Mouse (Mus musculus) spleen, postnatal 36 days (tissue): Measurements from ENCODE around the gene Uchl3.
A peak's percentile ranks its signal among the peaks of the same experiment; 100 is the strongest.

Experiments
- DNase-seq, 2 experiments: peaks; one replicate each; pipeline ENCODE4 v3.0.0; 2022; ENCODE audit warnings: low spot score in 2 of 2, mixed read lengths in 1 of 2

Uchl3 gene

DNA sequence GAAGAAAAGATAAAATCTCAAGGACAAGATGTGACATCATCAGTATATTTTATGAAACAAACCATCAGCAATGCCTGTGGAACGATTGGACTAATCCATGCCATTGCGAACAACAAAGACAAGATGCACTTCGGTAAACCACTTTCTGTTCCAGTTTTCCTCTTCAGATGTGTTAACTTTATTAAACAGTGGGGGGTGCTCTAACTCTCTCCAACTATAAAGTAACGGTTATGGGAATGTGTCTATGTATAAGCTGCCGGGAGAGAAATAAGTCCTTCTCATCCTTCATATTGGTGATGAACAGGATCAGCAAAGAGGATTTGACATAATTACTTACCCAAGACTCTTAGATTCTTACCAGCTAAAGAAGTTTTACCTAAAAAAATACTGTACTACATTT is 12.8 kb downstream of the Uchl3 start:
- DNase-seq: no peak

DNA sequence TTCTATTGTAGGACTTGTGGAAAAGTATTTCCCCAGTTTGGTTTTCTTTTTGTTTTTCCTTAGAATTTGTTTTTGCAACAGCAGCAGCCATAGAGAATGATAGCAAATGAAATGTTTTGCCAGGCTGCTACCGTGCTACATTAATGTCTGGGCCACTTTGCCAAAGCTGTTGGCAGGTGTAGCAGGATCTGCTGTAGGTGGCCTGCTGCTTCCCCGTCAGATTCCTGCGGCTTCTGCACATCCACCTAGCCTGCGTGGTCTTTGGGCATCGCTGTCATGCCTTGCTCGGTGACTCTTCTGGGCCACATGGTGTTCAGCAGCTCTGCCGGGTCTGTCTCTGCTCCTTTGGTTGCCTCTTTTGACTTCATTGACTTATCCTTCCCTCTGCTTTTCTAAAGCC is 14.9 kb downstream of the Uchl3 start:
- no peak for DNase-seq

- DNase-seq: peak; percentile 50 to 62
Measured at GRCm38 (mm10) chr14:101672226-101672625, 18.5 kb downstream of the Uchl3 start.

DNA sequence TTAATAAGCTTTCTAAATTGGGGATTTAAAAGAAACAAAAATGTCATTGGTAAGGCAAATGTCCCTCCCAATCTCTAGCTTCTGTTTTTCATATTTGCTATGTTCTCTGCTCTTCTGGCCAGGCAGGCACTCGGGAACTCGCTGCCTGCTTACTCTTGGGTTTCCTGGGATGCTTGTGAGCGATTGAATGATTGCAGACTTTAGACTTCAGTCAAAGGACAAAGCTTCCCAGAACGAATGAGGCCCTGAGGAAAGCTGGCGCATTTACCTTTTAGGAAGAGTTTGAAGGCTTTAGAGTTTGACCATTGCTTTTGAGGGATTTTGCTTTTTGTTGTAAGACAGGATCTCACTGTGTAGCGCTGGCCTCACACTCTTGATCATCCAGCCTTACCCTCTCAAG is 33.9 kb downstream of the Uchl3 start:
- no peak for DNase-seq

DNA sequence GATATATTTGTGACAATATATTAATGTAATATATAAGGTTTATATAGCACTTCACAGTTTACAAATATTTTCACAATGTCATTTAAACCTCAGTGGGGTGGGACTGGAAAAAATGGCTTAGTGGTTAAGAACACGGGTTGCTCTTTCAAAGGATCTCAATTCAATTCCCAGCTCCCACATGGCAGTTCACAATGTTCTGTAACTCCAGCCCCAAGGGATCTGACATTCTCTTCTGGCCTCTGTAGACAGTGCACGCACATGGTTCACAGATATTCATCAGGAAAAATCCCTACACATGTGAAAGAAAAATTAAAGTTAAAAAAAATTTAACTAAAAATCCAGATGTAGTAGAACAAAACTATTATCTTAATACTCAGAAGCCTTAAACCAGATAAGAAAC is 34.6 kb downstream of the Uchl3 start:
- DNase-seq: no peak

DNA sequence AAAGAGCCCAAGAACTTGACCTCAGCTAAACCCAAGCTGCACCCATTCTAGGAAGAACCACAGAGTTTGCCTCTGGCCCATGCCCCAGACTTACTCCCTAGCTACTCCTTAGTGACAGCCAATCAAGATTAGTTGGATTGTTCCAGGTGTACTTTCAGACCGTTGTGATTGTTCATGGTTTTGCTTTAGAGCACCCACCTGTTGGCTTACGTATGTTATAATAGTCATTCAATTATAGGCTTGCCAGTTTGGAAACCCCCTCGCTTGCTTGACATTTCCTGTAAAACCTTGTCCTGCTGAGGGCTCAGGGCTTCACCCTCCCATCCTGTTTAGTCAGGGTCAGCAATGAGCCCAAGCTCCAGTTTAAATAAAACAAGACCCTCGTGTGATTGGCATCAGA is 50.7 kb downstream of the Uchl3 start:
- peak; percentile 1 to 13 for DNase-seq

GRCm38 (mm10) chr14:101707088-101707487 is 53.3 kb downstream of the Uchl3 start:
- DNase-seq: no peak

GRCm38 (mm10) chr14:101714414-101714813 is 60.6 kb downstream of the Uchl3 start:
- no peak for DNase-seq

DNA sequence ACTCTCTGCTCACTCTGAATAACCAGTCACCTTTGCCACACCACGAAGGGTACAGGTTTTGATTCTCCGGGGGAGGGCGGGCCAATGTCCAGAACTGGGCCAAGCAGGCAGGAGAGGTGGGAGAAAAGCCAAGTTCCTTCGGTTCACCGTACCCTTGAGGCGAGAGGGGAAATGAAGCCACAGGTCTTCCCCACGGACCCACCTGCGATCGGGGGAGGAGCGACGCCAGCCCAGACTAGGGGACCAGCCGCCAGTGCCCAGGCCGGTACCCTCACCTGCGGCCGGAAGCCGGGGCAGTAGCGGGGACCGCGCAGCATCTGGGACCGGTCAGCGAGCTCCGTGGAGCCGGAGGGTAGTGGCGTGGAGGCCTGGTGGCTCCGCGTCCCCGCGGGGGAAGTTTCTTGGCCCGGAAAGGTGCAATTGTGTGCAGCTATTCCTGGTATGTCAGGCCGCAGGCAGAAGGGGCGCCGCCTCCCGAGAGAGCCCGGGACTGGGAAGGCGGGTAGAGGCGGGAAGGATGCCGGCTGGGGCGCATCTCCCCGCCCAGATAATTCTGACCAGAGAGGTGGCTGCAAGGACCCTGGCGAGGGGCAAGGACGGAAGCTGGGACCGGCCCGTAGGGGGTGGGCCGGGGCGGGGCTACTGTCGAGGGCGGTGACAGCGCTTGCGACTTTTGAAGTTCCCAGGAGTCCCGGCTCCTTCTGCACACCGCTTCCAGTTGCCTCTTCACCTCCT is 75.6 kb downstream of the Uchl3 start, which contains the start of the genes Gm9922 and Lmo7:
TSS of gene Gm9922 (minus strand) at position 578 of the 735 bp plus-strand sequence.
TSS of gene Lmo7 (plus strand) at position 721 of the 735 bp plus-strand sequence.
- DNase-seq: peak; percentile 1 to 22

GRCm38 (mm10) chr14:101729972-101730692 is 76.4 kb downstream of the Uchl3 start:
- DNase-seq: no peak

DNA sequence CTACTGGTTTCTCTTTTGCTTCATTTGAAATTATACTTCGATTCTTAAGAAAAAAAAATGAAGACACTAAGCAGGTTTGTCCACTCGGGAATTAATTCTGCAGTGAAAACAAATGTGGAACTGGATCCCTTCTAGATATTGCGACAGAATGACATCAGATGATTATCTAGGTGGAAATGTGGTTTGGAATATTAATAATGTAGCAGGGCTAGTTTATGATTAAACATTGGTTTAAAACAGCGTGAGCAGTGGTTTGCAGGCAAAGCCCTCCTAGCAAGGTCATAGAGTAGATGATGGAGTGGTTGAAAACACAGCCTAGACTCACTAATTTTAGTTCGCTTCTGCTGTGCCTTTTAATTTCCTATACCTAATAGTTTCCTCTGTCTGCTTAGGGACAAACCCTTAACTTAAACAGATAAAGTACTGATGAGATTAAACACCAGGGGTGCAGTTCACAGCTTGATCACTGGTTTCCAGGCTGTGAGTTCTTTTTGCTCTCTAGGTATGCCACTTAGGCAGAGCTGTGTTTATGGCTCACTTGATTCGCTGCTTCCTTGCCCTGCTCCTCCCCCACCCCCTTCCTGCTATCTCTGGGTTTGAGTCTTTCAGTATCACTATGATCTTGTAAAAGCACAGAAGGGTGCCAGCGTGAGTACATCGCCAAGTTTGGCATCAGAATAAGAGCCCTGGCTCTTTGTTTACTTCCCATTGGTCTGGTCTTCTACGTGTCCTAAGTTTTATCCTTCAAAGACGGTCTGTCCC is 80.0 kb downstream of the Uchl3 start:
- DNase-seq: no peak

- DNase-seq: no peak
Measured at GRCm38 (mm10) chr14:101737501-101737900, 83.7 kb downstream of the Uchl3 start.
